Mouse (Mus musculus) urinary bladder, postnatal 10 days (tissue): ENCODE data around the gene Dnah11.

Experiments
- DNase-seq: peaks from one replicate; pipeline ENCODE4 v3.0.0; 2022; ENCODE audit warnings: low spot score

Dnah11 gene

DNA sequence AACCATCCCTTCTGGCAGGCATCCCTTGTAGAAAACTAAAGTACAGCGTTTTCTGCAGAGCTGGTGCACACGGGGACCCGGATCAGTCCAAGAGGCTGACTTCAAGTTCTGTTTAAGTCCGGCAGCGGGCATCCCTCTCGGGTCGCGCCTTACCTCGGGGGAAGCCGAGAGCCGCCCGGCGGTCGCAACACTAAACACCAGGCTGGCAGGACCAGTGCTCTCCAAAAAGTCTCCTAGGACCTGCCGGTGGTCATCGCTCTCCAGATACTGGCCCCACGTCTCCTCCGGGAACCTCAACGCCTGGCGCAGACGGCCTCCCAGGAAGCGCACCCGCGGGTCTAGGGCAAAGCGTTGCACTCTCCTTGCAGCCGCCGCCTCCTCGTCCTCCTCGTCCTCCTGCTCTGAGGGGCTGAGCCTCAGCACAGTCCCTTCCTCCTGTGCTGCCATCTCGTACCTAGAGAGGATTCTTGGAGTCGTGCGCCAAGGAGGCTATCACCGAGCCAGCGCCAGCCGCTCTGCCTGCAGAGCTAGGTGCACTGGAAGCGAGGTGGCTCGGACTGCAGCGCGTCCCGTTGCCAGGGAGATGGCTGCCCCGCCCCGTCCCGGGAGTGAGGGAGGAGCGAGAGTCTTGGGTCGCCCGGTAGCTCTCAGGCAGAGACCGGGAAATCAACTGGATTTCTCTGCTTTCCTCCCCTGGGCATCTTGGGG lies at the start of gene Dnah11:
Dnah11 (minus strand) TSS at position 658 of the 708 bp plus-strand sequence.
- DNase-seq: no peak

DNA sequence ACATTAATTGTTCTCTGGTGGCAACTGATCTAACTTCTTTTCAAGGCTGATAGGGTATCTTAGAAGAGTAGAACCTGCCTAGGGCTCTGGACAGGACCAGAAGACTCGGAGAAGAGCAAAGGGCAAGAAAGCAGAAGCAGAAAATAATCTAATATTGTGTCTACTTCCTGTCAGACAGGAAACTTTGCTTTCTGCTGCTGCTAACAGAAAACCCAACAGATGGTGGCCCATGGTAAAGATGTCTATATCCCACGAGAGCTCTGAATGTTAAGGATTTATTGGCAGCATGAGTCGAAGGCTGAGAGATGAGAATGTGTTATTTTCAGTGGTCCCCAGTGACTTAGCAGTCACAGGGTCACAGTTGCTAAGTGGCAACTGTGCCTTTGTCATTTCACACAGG lies 22.3 kb upstream of the Dnah11 start:
- DNase-seq: no peak

DNA sequence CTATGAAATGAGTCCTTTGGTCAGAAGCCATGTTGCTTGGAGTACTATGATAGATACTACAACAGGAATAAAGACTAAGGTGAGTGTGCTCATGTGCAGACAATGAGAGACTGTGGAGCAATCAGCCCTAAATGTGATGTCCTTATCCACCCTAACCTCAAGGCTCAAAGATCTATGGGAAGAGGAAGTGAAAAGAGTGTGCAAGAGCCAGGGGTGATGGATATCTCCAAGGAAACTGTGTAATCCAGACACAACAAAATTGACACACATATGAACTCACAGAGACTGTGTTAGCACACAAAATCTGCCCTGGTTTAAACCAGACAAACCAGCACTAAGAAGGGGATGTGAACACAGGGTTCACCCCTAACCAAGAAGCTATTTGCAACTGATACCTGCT lies 21.2 kb upstream of the Dnah11 start:
- no peak for DNase-seq

DNA sequence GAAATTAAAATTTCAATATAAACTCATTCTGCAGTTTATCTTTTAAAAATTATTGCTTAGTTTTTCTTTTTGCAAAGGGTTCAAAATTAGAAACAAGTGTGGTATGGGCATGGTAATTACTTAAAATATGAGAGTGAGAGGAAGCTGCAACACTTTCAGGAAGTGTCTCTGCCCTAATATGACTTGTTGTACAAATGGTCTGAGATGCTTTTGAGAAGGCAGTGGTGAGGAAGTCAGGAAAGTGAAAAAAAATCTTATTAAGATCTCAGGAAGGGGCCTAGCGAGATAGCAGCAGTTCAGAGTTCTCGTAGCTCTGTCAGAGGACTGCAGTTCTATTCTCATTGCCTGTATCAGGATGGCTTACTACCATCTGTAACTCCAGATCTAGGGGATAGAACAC lies 13.3 kb upstream of the Dnah11 start:
- no peak for DNase-seq

DNA sequence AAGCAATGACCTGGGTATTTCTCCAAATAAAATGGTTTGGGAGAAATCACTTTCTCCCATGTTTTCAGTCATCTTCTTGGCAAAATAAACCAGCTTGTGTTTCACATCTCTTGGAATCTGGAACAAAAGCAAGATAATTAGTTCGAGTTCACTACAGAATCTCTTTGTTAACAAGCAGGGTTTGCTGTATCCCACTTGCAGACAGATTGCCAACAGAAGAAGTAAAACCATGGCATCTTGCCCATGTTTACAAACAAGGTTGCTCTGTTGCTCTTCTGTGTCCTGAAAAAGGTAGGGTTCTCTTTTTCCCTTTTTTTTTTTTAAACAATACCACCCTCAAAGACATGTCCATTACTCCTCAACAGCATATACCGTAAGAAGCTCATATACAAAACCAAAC lies 2.3 kb downstream of the Dnah11 start:
- DNase-seq: no peak

DNA sequence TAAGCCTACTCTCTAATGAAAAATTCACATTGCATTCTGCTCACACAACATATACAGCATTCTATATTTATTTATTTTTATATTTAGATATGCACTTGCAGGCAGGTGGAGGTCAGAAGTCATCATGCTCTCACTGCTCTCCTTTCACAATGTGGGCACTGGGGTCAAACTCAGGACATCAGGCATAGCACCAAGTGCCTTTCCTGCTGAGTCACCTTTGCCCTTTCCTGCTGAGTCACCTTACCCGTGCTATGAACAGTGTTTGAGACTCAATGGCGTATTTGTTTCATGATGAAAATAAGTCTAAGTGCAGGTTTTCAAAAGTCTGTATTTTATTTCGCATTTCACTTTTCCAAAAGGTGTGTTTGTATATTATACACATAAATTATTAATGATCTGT lies 9.3 kb downstream of the Dnah11 start:
- no peak for DNase-seq

DNA sequence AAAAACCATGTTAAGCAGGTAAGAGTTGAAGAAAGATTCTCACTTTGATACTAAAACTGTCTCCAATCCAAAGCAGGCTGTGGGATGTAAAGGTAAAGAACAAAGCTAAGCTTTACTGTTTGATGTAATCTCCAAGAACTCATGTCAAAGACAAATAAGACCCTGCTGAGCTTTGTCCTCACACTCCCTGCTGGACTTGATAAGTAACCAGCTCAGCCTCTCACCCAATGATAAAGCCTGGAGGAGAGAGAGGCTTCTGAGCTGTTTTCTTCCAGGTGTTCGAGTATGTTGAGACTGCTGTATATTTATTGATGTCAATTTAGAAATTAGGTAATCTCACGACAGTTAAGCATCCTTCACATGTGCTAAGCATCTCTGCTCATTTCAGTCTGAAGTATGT lies 11.2 kb downstream of the Dnah11 start:
- DNase-seq: no peak

- no peak for DNase-seq
Observed at GRCm38 (mm10) chr12:118186881-118187489, 11.9 kb downstream of the Dnah11 start.

DNA sequence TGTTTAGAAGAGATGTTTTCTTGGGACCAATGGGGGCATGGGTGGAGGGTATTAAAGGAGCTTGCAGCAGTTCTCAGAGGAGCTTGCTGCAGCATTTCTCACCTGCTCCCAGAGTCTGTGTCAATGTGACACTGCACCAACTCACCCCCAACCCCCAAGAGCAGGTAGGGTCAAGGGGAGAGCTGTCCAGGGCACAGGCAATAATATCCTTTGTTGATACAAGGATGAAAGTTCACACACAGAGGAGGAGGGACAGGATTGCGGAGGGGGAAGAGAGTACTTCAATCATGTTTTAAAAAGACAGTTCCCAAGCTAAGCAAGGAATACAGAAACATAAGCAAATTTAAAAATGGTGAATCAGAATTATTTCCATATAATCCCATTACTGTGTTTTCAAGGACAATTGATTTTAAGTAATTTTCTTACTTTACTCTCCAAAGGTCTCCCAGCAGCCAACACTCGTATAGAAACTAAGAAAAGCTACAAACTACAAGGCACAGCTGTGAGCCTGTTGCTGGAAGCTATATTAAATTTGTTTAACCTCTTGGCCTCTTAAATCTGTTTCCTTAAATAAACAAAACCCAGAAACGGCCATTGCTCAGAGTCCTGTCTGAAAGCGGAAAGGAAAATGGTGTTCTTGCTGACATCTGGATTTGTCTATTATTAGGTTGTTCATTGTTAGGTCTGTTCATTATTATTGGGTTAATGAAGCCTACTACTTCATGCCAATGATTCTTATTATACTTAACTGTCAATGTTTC lies 12.5 kb downstream of the Dnah11 start:
- DNase-seq: no peak

DNA sequence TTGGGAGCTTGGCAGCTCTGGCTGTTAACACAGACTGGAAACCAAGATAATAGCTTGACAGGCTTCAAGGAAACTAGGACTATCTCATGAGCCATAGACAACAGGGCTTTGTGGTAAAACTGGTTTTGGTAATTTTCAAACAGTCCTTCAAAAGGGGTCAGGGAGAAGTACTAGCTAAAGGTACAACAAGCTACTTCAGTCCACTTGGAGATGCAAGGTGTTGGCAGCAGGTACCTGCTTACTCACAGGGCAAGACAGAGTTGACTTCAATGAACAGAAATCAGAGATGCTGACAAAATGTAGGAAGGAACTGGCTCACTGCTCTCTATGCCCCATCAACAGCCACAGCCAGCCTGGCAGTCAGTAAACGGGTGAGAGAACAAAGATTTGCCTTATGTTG lies 14.1 kb downstream of the Dnah11 start:
- no peak for DNase-seq

DNA sequence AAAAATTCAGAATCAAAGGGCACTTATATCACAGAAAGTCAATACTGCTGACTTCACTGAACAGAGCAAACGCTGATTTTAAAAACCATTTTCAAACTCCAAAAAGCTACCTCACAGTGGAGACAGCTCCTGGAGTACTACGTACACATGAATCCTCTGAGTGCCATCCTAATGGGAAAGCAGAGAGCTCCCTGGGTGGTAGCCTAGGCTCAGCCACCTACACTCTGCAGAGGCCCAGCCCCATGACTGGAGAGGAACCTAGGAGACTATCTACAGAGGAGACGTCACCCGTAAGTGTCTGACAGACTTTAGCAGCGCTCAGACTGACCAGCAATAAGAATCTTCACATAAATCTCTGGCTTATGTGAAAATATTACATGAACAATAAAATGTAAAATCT lies 21.1 kb downstream of the Dnah11 start:
- DNase-seq: no peak

DNA sequence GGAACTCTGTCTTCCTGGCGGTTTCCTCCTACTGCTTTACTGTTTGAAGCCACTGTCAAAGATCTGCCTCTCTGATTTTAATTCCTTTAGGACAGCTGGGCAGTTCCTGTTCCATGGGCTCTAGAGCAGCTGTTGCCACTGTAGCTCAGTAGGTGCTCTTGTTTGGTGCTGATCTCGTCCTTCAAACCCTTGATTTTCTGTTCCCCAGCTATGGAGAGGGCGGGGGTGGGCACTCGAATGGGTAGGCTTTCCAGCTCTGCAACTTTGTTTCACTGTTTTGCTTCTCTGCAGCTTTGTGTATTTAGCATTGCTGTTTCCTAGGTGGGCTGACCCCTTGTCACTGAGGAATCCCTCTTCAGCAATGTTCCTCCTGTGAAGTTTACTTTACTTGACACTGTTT lies 34.1 kb downstream of the Dnah11 start:
- DNase-seq: no peak

- no peak for DNase-seq
Observed at GRCm38 (mm10) chr12:118156986-118157385, 41.9 kb downstream of the Dnah11 start.

DNA sequence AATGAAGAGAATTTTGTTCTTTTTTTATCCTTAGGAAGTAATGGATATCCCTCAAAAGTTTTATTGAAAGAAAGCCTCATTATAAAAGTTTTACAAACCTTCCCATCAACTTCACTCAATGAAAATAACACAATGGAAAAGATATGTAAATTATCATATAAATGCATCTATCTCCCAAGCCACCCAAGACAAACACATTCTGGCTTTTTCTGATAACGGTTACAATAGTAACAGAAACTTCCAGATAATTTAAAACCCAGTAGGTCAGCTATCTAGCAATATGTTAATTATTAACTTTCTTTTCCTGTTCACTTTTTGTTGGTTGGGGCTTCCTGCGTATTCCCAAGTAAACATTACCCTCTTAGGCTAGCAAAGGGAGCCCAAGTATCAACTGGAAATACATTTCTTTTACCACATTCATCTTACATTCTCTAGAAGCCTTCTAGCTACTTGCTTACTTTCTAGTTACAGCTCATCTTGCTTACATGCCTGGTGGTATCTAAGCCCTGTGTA lies 51.3 kb downstream of the Dnah11 start:
- DNase-seq: no peak

- DNase-seq: no peak
Observed at GRCm38 (mm10) chr12:118128116-118128515, 70.7 kb downstream of the Dnah11 start.

DNA sequence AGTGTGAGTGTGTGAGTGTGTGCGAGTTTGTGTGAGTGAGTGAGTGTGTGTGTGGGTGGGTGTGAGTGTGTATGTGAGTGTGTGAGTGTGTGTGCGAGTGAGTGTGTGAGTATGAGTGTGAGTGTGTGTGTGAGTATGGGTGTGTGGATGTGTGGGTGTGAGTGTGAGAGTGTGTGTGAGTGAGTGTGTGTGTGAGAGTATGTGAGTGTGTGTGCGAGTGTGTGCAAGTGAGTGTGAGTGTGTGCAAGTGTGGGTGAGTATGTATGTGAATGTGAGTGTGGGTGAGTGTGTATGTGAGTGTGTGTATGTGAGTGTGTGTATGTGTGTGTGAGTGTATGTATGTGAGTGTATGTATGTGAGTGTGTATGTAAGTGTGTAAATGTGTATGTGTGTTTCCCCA lies 79.2 kb downstream of the Dnah11 start:
- no peak for DNase-seq

- DNase-seq: no peak
Observed at GRCm38 (mm10) chr12:118112599-118112998, 86.2 kb downstream of the Dnah11 start.

DNA sequence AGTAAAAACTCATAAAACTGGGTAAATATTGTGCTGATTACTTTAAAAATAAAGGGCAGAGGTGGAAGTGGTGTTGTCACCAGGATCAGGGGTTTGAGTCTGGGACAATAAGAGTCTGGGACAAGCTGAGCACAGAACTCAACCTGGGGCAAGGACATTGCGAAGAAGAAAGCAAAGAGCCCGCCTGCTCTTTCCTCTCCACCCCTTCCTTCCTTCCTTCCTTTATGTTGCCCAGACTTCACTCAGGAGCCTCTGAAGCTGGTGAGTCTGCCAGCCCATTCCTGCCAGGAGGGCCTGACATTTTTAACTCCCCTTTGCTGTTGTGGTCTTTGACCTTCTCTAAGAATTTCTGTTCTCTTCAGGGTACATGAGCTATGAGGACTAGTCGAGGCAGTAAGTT lies 86.9 kb downstream of the Dnah11 start:
- no peak for DNase-seq

DNA sequence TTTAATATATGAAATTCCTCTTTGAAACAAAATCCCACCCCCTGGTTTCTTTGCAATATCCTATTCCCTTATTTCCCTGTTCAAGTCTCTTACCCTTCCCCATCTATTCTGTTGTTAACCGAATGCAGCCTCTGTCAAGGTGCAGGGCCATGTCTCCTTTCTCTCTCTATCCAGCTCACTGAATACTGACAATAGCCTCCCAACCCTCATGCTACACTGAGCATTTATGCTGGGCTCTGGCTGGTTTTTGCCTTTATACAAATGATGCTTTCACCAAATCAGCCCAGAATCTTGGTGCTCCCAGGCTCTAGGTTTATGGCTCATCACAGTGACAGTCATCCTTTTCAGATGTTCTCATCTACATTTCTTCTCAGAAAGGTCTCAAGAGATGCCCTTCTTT lies 91.1 kb downstream of the Dnah11 start:
- DNase-seq: no peak

DNA sequence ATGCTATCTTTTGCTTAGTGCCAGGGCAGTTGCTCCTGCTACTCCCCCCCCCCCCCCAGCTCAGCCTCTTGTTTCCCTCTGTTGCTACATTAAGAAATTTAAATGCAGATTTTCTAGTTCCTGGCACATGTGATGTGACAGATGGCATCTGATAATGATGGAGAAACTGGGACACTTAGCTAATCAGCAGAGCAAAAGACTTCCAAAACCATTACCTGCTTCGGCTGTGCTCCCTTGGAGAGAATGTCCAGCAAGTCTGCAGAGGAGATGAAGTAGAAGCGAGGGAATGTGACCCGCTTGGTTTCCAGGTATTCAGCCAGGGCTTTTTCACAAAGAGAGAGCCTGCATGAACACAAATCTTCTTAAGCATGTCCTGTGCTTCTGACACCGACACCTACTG lies 94.3 kb downstream of the Dnah11 start:
- DNase-seq: no peak

DNA sequence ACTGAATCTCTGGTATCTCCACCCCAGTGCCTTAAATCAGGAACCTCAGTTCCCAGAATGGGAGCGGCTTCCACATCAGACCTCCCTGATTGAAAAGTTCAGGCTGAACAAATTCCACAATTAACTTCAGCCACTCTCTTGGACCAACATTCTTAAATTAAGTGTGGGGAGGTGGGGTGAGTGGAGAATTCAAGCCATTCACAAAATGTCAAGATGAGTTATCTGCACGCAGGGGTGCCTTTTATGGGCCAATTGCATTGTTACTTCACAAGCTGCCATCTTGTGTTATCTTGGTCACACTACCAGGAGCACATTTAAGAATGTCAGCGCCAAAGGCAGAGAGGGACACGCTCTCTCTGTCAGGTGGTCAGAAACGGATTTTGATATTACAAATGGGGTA lies 99.1 kb downstream of the Dnah11 start:
- DNase-seq: no peak

DNA sequence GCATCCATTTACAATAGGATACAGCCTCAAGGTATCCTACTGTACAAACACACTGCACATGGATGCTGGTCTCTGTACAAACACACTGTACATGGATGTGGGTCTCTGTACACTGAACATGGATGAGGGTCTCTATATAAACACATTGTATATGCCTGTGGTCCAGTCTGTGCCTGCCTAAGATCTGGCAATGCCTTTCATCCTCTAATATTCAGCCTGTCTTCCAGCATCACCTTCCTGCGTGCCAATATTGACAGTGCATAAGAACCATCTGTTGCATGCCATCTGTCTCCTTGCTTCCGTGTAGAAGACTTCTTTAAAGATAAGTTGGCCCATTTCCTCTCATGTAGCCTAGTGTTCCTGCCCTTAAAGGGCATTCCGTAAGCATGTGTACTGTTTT lies 100.6 kb downstream of the Dnah11 start:
- DNase-seq: no peak

GRCm38 (mm10) chr12:118094946-118095345 lies 103.9 kb downstream of the Dnah11 start:
- no peak for DNase-seq
